Mouse (Mus musculus): ENCODE data around the gene Armc12.

- TF ChIP-seq POLR2A (IDR thresholded peaks at IDR 0.05; ENCODE audit: borderline replicate concordance, low read depth, low read length): no peak
- no peak for TF ChIP-seq CTCF (IDR thresholded peaks at IDR 0.05; ENCODE audit: low read depth, low read length)
These were observed 27.2 kb downstream of the Armc12 start for GRCm38 (mm10) chr17:28557772-28558171.

All from bone marrow macrophage, adult 2 months (primary cell).